Mouse (Mus musculus): ENCODE data around the gene Inca1.

GRCm38 (mm10) chr11:70666687-70667086 is 33.3 kb downstream of the Inca1 start:
- TF ChIP-seq GATA1 (IDR thresholded peaks at IDR 0.05; ENCODE audit: borderline replicate concordance, low read length) (no peak), FLI1 (IDR thresholded peaks at IDR 0.05; ENCODE audit: low read length) (no peak)

Data from megakaryocyte, embryonic 14.5 days (primary cell).